Mouse (Mus musculus) lung, postnatal 10 days (tissue): ENCODE measurements around the gene Ckm.

Experiments used
- DNase-seq: peaks from one replicate; pipeline ENCODE4 v3.0.0; 2021

The Ckm gene

DNA sequence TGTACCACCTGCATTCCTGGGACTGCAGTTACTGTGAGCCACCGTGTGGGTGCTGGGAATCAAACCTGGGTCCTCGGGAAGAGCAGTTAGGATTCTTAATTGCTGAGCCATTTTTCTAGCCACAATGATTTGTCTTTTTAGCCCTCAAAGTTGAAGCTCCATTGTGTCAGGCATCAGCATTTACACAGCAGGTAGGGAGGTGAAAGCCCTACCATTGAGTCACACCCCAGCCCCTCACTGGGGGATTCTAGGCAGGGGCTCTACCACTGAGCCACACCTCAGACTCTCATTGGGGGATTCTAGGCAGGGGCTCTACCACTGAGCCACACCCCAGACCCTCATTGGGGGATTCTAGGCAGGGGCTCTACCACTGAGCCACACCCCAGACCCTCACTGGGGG is 31.7 kb downstream of the Ckm start:
- no peak for DNase-seq

DNA sequence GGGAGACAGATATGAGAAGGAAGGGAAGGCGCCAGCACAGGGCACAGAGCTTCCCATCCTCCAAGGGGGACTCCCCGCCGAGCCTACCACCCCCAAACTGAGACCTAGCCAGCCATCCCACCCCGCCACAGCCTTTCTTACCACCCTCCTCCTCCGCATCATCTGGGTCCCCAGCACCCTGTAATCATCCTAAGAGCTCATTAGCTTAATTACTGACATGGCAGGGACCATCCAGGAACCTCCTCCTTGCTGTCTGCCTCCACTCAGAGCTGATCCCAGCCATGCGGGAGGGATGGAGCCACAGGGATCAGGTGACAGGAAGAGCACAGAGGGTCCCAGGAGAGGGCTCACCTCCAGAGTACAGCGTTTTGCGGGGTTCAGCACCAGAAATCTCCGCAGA is 32.5 kb downstream of the Ckm start:
- DNase-seq = no peak

DNA sequence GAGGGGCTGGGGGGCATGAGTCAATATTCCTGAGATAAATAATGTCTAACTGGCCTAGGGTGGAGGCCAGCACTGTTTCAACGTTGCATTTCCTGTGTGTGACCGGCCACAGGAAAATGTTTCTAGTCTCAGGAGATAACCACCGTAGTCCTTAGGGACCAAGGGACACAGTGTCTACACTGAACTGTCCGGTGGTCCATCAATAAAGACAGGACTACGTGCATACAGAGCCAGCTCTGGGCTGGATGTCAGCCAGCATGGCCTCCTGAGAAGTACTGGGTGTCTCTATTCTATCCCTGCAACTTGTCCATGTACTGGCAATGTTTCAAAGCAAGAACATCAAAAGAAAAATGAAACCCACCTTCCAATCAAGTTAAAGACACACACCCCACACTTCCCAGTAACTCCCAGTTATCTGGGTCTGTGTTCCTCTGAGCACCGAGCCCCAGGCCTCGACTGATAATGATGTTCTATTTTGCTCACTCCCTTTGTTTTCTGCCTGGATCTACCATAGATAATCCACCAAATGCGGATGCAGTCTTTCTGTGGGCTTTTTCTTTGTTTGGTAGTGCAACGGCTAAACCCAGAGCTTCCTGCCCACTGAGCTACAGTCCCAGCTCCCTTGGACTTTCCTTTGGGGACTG is 37.0 kb downstream of the Ckm start:
- DNase-seq = peak; percentile 48

DNA sequence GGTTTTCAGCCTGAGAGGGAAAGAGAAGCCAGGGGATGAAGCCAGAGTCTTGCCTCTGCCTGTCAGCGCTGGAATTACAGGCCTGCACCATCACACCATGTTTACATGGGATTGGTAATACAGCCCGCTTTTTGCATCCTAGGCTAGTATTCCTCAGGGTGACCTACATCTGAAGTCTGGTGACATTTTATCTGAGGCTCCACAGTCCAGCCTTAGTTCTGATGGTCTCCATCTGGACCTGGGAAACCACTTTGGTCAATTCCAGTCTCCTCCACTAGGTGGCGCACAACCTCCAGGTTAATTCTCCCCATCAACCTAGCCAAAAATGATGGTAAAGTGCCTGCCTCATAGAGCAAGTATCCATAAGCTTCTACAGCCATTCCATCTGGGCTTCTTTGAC is 38.8 kb downstream of the Ckm start:
- DNase-seq = peak; percentile 91

DNA sequence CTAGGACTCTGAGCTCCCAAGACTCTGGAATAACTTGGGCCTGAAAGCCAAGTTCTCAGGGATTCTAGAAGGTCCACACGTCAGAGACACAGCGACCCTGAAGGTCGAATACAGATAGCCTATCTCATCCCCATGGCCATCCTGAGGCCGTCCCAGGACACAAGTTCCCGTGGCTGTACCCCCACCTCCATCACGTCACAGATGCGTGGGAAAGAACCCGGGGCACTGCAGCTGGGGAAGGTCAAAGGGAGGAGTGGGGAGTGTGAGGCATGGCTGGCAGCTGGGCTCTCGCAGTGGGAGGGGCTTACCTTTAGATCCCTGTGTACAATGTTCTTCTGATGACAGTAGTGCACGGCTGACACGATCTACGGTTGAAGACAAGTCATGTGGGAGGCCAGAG is 40.2 kb downstream of the Ckm start:
- no peak for DNase-seq

DNA sequence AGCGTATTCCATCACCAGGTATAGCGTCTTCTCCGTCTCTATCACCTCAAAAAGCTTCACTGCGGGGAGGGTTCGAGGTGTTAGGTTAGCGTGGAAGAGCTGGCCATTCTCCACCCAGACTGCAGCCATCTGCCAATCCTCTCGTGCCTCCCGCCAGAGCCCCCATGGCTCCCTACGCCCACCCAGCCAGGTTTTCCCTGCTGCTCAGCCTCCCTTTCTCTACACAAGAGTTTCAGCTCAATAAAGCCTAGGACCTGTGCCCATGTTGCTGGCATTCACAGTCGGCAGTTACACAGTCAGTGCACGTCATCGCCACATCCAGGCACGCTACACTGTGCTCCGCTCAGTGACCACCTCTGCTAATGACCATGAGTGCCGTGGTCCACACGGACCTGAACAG is 43.1 kb downstream of the Ckm start:
- no peak for DNase-seq

DNA sequence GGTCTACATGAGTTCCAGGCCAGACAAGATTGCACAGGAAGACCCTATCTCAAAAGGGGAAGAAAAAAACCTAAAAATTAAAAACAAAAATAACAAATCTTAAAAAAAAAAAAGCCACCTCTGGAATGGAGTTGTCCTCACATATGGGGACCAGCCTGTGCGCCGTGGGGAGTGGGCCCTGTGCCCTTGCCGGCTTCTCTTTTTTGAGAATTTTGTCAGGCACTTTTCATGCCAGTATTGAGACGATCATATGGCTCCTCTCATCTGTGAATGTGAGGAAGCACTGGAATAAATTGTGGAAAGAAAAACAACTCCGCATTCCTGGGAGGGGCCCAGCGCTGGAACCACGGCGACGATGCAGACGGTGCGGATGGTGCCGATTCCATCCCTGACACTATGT is 44.6 kb downstream of the Ckm start:
- DNase-seq = no peak

DNA sequence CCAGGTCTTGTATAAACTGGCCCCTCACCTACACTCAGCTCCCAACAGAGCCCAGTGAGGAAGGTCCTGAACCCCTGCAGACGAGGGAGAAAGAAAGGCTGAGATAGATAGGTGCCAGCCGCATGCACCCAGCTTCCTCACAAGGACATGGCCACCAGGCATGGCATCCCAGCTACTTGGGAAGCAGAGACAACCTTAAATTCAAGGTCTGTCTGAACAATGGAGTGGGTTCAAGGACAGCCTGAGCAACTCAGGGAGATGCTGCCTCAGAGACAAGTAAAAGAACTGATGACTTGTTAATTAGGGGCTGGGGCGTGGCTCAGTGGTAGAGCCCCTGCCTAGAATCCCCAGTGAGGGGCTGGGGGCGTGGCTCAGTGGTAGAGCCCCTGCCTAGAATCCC is 50.6 kb downstream of the Ckm start:
- no peak for DNase-seq

DNA sequence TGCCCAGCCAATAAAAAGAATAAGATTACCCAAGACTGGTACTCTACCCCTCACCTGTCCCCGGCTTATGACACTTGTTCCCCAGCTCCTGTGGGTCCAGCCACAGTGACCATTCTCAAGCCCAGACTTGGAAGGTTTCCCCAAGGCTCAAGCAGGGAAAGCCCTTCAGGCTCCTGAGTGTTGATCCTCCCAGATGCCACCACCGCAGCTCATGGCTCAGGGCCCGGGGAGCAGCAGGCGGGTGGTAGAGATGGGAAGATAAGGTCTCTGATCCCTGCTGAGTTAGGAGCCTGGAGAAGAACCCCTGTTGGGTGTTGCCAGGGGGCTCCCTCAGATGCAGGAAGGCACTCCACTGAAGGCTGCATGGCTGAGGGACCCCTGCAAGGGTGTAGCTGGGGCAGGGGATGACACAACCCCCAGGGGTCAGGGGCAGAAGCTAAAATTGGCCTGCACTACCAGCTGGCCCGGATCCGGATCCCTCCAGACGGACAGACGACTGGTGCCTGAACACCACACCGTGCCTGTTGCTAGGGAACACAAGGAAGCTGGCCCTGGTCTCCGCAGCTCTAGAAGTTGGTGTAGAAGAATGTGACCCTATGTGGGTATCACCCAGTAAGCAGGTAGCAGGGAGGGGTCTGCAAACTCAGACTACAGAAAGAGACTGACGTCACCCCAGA is 51.4 kb downstream of the Ckm start:
- DNase-seq = no peak

DNA sequence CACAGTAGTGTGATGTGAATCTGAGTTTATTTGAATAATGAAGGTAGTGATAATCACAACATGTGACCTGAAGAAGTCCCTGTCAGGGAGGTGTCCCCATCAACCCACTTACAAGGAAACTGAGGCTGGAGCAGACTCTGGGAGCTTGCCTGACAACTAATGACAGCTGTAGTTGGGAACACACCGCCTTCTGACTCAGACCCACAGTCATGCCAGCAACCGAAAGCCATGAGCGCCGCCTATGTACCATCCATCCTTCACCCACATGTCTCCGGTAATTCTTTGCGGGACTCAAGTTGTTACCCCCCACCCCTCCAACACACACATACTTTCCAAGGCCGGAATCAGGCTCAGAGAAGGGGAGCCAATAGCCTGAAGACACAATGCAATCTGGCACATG is 52.1 kb downstream of the Ckm start:
- no peak for DNase-seq

DNA sequence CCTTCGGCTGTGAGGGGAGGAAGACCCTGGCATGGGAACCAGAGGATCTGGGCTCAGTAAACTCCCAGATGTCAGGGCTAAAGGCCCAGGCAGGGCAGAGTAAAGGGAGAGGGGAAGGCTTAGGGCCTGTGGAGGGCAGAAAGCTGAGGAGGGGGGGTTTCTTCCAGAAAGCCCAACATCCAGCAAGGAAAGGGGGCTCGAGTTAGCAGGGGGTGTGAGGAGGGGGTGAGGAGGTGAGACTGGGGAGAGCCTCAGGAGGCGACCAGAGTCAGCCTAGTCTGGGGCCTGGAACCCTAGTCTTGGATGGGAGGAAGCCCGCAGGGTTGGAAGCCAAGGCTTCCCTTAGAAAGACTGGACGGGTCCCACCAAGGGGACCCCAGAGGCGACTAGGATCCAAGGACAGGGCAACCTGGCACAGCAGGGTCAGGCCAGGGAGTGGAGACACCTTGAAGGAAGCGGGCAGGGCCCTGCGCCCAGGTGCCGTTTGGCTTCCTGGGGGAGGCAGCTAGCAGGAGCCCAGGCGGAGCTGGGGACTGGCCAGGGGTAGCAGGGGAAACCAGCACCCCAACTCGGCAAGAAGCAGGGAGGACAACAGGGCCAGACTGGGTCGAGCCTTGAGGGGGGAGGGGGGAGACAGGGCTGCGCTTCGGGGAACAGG is 53.0 kb downstream of the Ckm start:
- DNase-seq = no peak

DNA sequence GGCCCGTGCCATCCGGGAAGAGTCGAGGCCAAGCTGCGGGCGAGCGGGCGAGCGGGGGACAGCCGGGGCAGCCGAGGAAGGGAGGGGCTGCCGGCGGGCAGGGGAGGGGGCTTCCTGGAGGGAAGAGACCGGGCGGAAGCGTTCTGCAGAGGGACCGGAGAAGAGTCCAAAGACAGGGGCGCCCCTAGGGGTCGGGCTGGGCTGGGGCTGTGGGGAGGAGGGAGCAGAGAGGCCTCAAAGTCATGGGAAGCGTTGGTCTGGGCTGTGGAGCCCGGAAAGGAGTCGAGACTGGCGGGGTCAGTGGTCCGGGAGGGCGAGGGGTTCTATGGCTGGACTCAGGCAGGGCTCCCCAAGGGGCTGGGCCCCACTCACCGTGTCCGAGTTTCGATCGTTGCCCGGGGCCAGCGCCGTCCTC is 53.5 kb downstream of the Ckm start:
- DNase-seq = peak; percentile 89

DNA sequence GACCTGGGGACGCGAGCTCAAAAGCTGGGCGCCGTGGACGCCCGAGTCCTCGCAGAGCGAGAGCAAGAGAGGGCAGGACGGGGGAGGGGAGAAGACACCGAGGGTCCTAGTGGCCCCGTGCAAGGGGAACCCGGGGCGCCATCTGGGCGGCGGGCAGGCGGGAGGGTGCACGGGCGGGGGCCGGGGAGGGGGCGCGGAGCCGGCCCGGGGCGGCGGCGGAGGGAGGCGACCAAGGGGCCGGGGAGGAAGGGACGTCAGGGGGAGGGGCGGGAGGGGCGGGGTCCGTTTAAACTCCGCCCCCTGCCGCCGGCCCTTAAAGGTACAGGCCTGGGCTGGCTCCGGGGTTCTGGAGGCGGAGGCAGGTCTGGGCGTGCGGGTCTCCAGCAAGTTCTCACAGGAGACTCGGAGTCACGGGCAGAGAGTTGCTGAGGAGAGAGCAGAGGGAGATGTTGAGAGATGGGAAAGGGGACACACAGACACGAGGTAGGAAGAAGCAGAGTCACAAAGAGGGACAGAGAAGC is 54.1 kb downstream of the Ckm start, which contains the start of gene Mark4:
Gene Mark4 (minus strand): TSS at position 231 of the 521 bp plus-strand sequence.
- peak; percentile 83 for DNase-seq

DNA sequence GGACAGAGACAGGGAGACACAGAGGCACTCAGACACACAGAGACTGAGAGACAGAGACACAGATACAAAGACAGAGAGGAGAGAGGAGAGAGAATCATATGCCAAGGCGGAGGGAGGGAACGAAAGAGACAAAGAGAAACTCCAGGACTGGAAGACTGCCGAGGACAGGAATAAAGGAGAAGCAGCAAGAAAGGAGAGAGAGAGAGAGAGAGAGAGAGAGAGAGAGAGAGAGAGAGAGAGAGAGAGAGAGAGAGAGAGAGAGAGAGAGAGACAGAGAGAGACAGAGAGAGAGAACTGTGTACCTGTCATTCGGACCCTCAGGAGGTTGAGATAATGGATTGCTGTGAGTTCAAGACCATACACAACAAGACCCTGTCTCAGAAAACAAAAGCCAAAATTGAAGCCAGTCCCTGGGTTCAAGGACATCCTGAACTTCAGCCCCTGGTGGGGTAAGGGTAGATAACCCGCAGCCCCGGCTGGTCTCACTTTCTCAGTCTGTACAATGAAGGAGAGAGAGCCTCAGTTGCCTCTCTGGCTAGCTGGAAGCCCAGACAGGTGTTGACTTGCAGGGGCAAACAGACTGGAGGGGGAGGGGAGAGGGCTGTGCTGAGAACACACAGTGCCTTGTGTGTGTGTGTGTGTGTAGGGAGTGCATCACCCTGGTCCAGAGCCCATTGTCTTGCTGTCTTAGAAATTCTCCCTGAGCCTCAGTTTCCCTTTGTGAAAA is 54.7 kb downstream of the Ckm start:
- DNase-seq = no peak

DNA sequence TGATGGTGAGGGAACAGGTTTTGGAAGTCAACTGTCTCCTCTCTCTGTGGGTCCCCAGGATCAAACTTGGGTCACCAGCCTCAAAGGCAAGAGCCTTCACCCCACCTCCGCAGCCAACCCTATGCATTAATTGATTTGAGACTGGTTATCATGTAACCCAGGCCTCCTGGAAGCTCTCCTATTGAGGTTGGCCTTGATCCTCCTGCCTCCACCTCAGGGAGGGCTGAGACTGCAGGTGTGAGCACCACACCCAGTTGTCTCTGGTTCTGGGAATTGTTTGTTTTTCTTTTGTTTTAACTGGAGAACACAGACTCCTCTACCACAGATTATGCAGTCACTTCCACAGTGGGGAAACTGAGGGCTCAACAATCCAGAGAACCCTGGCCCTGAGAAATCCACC is 55.9 kb downstream of the Ckm start:
- no peak for DNase-seq

DNA sequence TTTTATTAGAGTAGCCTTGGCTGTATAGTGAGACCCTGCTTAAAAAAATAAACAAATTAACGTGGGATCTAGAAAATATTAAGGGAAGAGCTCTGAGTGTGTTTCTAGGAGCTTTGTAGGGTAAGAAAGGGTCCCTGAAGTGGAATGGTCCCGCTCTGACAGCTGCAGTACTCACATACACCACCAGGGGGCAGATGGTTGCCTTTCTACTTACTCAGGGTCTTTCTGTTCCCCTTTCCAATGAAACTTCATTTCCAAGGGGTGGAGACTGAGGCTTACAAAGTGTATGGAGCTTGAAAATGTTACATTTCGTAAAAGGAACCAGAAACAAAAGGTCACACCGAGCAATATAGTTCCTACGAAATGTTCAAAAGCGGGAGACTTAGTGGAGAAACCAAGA is 56.9 kb downstream of the Ckm start:
- peak; percentile 89 for DNase-seq

DNA sequence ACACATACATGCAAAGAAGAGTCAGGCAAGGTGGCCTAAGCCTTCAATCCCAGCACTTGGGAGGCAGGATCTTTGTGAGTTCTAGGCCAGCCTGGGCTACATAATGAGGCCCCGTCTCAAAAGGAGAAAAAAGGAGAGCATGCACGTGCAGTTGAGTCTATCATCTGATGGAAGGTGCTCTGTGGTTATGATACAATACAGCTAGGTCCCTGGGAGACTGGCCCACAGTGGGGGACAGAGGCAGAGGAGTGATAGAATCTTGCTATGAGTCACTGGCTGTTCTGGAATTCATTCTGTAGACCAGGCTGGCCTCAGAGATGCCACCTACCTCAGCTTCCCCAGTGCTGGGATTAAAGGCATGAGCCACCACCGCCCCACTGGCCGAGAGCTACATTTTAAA is 57.9 kb downstream of the Ckm start:
- no peak for DNase-seq

DNA sequence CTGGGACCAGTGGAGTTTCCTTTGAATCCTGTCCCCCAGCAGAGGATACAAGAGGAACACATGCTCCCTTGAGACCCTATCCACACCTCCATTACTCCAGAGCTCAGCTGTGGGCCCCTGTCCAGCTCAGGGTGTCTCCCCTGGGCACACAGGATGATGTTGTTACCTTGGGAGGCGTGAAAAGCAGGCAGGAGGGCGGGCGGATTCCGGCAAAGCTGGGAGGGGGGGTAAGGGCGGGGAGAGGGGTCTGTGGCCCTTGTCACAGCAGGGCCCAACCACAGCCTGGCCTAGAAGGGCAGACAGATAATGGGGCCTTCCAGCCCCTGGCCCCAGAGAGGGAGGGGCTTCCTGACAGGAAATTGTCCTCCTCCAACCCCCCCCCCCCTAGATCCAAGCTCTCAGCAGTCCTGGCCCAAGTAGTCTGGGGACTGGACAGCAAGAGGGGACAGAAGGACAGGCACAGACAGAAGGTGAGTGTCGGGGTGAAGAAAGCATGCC is 58.4 kb downstream of the Ckm start, which contains the start of gene Exoc3l2:
Gene Exoc3l2 (plus strand): TSS at position 448 of the 498 bp plus-strand sequence.
- DNase-seq = no peak

DNA sequence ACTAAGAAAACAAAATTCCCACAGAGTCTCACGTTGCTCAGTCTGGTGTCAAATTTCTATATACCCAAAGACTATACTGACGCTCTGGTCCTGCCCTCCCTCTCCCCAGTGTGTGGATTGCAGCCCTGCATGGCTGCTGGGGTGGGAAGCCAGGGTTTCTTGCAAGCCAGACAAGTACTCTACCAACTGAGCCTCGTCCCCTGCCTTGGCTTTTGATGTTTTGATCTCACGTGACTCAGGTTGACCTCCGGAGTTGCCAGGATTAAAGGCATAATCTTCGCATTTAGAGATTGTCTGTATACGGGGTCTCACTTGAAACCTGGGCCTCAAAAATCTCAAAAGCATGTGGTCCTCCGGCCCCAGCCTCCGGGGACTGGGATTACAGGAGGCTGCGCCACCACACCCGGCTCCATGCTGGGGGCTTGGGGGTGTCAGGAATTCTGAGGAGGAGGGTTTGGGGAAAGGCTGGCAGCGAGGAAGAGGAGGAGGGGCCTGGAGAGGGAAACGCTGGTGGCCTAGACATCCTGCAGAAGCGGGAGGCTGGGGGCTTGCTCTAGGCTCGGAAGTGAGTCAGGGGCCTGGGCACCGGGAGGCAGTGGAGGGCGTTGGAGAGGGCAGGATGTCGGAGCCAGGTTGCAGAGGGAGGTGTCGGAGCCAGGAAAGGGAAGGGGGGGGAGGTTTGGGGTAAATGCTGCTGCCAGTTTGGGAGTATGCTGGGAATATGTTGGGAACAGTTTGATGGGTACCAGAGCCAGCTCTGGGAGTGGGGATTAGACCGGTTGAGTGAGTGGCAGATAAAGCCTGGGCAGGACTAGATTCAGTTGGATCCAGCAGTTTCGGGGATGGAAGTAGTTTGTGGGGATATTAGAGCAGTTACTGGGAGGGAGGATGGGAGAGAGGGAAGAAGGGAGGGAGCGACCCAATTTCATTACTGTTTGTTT is 60.1 kb downstream of the Ckm start:
- DNase-seq = no peak

DNA sequence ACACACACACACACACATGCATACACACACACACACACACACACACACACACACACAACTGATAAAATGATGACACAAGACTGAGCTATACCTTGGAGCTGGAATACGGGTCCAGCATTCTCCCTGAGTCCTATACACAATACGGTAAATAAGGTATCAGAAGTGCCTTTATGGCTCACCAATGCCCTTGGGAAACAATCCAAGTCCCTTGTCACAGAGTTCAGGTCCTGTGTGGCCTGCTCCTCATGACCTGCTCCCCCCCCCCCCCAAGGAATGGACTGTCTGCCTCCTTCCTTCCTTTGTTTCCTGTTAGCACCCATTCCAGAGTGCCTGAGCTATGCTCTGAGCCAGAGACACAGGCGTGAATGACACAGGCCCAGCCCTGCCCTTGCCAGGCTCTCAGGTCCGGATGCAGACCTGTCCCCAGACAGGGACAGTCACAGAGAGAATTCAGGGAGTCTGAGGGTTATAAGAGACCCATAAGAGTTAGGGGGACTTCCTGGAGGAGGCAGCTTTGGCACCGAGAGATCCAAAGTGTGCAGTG is 62.1 kb downstream of the Ckm start:
- no peak for DNase-seq

DNA sequence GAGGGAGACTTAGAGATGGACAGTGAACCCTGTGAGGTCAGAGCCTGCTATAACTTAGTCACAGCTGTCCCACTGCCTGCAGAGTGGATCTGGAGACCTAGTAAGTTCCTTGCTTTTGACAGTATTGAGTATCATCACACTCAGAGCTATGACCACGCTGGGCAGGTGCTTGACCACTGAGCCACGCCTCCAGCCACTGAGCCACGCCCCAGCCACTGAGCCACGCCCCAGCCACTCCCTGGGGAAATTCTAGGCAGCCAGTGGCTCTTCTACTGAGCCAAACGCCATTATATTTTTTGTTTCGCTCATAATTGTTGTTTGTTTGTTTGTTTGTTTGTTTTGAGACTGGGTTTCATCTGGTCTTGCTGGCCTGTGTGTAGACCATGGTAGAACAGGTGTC is 63.1 kb downstream of the Ckm start:
- no peak for DNase-seq

DNA sequence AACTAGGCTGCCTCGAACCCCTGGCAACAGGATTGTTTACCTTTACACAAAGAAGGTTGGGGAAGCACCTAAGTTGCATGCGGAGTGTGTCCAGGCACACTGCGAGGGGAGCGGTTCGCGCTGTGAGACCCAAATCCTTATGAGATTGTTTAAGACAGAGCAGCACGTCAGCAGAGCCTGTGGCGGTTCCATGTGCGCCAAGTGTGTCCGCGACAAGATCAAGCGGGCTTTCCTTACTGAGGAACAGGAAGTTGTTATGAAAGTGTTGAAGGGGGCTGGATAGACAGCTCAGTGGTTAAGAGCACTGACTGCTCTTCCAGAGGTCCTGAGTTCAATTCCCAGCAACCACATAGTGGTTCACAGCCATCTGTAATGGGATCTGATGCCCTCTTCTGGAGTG is 63.7 kb downstream of the Ckm start:
- DNase-seq = no peak
